In genomic region chr1:135515633-135516238, GRCm38 (mm10) we compare ENCODE assay signal across 20 mouse cellular contexts.
DNase-seq lines count a peak whose midpoint lies in the region; ATAC-seq and TF ChIP-seq lines count a peak whose summit lies in the region.
"Had no signal": no experiment of that assay in that cellular context is flagged by ENCODE, and none has a peak within 500 bp of the region (broad histone marks: within the 10 kb centered on the region; RNA-seq: fewer than 3 reads in every experiment).

No protein-coding gene starts in this region.

- H3K9ac ChIP-seq in forebrain, embryonic 14.5 days (ENCODE audit: low read length): no peak overlapping the region
- H3K9ac ChIP-seq in lung, embryonic 15.5 days: no peak overlapping the region
- H3K9ac ChIP-seq in lung, postnatal 0 days (replicated peaks; ENCODE audit: low read depth): no peak overlapping the region
- no peak overlapping the region for H3K9ac ChIP-seq in liver, embryonic 12.5 days
- H3K9ac ChIP-seq in stomach, embryonic 15.5 days: no peak overlapping the region
- H3K9ac ChIP-seq in hindbrain, embryonic 12.5 days: no peak overlapping the region
- H3K9ac ChIP-seq: forebrain, postnatal 0 days; kidney, embryonic 15.5 days had no signal

- no peak overlapping the region for H3K4me3 ChIP-seq in forebrain, embryonic 10.5 days
- no peak overlapping the region for H3K4me3 ChIP-seq in forebrain, embryonic 14.5 days (ENCODE audit: low read depth, low read length)
- no peak overlapping the region for H3K4me3 ChIP-seq in lung, embryonic 15.5 days
- H3K4me3 ChIP-seq in lung, postnatal 0 days (ENCODE audit: low read depth, low read length): no peak overlapping the region
- no peak overlapping the region for H3K4me3 ChIP-seq in liver, embryonic 12.5 days
- H3K4me3 ChIP-seq in stomach, embryonic 15.5 days (replicated peaks): no peak overlapping the region
- no peak overlapping the region for H3K4me3 ChIP-seq in hindbrain, embryonic 12.5 days
- H3K4me3 ChIP-seq: erythroblast, embryonic 14.5 days; gastrocnemius, adult 2 months; heart, adult 2 months; kidney, embryonic 15.5 days; megakaryocyte, embryonic 14.5 days had no signal

- H3K27ac ChIP-seq in forebrain, embryonic 10.5 days: 0 out of 2 replicates have a peak overlapping the region, but pooled peaks have one; percentile 25
- no peak overlapping the region for H3K27ac ChIP-seq in forebrain, embryonic 14.5 days (ENCODE audit: low read depth, low read length)
- H3K27ac ChIP-seq in lung, embryonic 15.5 days: no peak overlapping the region
- H3K27ac ChIP-seq in lung, postnatal 0 days (ENCODE audit: low read length): no peak overlapping the region
- H3K27ac ChIP-seq in liver, embryonic 12.5 days: 0 out of 2 replicates have a peak overlapping the region, but pooled peaks have one; percentile 22
- peak overlapping the region; percentile 68 for H3K27ac ChIP-seq in stomach, embryonic 15.5 days
- H3K27ac ChIP-seq in hindbrain, embryonic 12.5 days: no peak overlapping the region

- peaks cover 17% of the 10 kb centered on the region for H3K27me3 ChIP-seq in forebrain, embryonic 10.5 days (ENCODE audit: poor library complexity, severe bottlenecking)
- no peaks in the 10 kb centered on the region for H3K27me3 ChIP-seq in forebrain, embryonic 14.5 days (replicated peaks; ENCODE audit: control insufficient read depth, insufficient read depth, low read length)
- no peaks in the 10 kb centered on the region; the same call in 1 of the 2 replicates for H3K27me3 ChIP-seq in lung, embryonic 15.5 days
- no peaks in the 10 kb centered on the region for H3K27me3 ChIP-seq in lung, postnatal 0 days (replicated peaks; ENCODE audit: insufficient read depth, low read length)
- H3K27me3 ChIP-seq in liver, embryonic 12.5 days (replicated peaks): peaks cover 19% of the 10 kb centered on the region
- no peaks in the 10 kb centered on the region for H3K27me3 ChIP-seq in stomach, embryonic 15.5 days (replicated peaks)
- H3K27me3 ChIP-seq in hindbrain, embryonic 12.5 days: no peaks in the 10 kb centered on the region

- TF ChIP-seq EP300 in lung, postnatal 0 days (IDR thresholded peaks at IDR 0.05): no peak

- no peak overlapping the region for H3K4me2 ChIP-seq in forebrain, embryonic 14.5 days (ENCODE audit: low read length)
- peak overlapping the region; percentile 23; the same call in 1 of the 2 replicates for H3K4me2 ChIP-seq in lung, embryonic 15.5 days
- no peak overlapping the region for H3K4me2 ChIP-seq in lung, postnatal 0 days (replicated peaks; ENCODE audit: low read depth, low read length)
- no peak overlapping the region for H3K4me2 ChIP-seq in liver, embryonic 12.5 days
- peak overlapping the region; percentile 4; the same call in 1 of the 2 replicates for H3K4me2 ChIP-seq in stomach, embryonic 15.5 days
- no peak overlapping the region for H3K4me2 ChIP-seq in hindbrain, embryonic 12.5 days (replicated peaks)
- H3K4me2 ChIP-seq: kidney, embryonic 15.5 days had no signal

- H3K36me3 ChIP-seq in forebrain, embryonic 10.5 days (replicated peaks): no peaks in the 10 kb centered on the region; the same call in 1 of the 2 replicates
- H3K36me3 ChIP-seq in forebrain, embryonic 14.5 days (ENCODE audit: control insufficient read depth, insufficient read depth, low read length): no peaks in the 10 kb centered on the region
- H3K36me3 ChIP-seq in lung, embryonic 15.5 days: no peaks in the 10 kb centered on the region
- no peaks in the 10 kb centered on the region for H3K36me3 ChIP-seq in lung, postnatal 0 days (ENCODE audit: insufficient read depth, low read length)
- H3K36me3 ChIP-seq in liver, embryonic 12.5 days: no peaks in the 10 kb centered on the region
- H3K36me3 ChIP-seq in stomach, embryonic 15.5 days: no peaks in the 10 kb centered on the region
- H3K36me3 ChIP-seq in hindbrain, embryonic 12.5 days: no peaks in the 10 kb centered on the region
- H3K36me3 ChIP-seq: G1E; kidney, embryonic 15.5 days had no signal

- DNase-seq in forebrain, embryonic 10.5 days (ENCODE audit: extremely low spot score, low spot score): no peak
- DNase-seq in forebrain, embryonic 14.5 days (ENCODE audit: low spot score): no peak
- DNase-seq in lung, postnatal 0 days (ENCODE audit: low spot score): no peak
- no peak for DNase-seq in frontal cortex, adult 2 months (ENCODE audit: extremely low spot score in 1 of 2, low spot score in 1 of 2)
- DNase-seq: cerebellum, adult 11-12 months; forebrain, postnatal 0 days; heart, adult 2 months; heart, postnatal 10 days; left cerebral cortex, postnatal 4 days; thymus, adult 18-20 months had no signal

- TF ChIP-seq CTCF in lung, postnatal 0 days (IDR thresholded peaks at IDR 0.05): no peak

- ATAC-seq in forebrain, embryonic 14.5 days: no peak
- no peak for ATAC-seq in lung, embryonic 15.5 days (ENCODE audit: borderline replicate concordance, extremely low read depth, low FRiP score, low TSS enrichment)
- no peak for ATAC-seq in lung, postnatal 0 days
- peak; percentile 42 for ATAC-seq in liver, embryonic 12.5 days
- no peak for ATAC-seq in stomach, embryonic 15.5 days (ENCODE audit: insufficient read depth, low FRiP score, low read depth)
- no peak for ATAC-seq in hindbrain, embryonic 12.5 days (ENCODE audit: low FRiP score)
- ATAC-seq: CD4-positive, CD25-positive, alpha-beta regulatory T cell, adult 4 months; forebrain, postnatal 0 days had no signal

- H3K4me1 ChIP-seq in forebrain, embryonic 10.5 days: peaks cover 85% of the 10 kb centered on the region
- peaks cover 48% of the 10 kb centered on the region for H3K4me1 ChIP-seq in forebrain, embryonic 14.5 days (ENCODE audit: control insufficient read depth, insufficient read depth, low read length)
- peaks cover 49% of the 10 kb centered on the region for H3K4me1 ChIP-seq in lung, embryonic 15.5 days
- H3K4me1 ChIP-seq in lung, postnatal 0 days (ENCODE audit: insufficient read depth, low read depth, low read length): peaks cover 20% of the 10 kb centered on the region
- peaks cover 30% of the 10 kb centered on the region for H3K4me1 ChIP-seq in liver, embryonic 12.5 days
- peaks cover 48% of the 10 kb centered on the region for H3K4me1 ChIP-seq in stomach, embryonic 15.5 days
- peaks cover 69% of the 10 kb centered on the region for H3K4me1 ChIP-seq in hindbrain, embryonic 12.5 days

- H3K9me3 ChIP-seq in forebrain, embryonic 10.5 days: no peaks in the 10 kb centered on the region
- H3K9me3 ChIP-seq in forebrain, embryonic 14.5 days (replicated peaks; ENCODE audit: control insufficient read depth, low read length): no peaks in the 10 kb centered on the region
- no peaks in the 10 kb centered on the region for H3K9me3 ChIP-seq in lung, embryonic 15.5 days
- no peaks in the 10 kb centered on the region for H3K9me3 ChIP-seq in lung, postnatal 0 days (ENCODE audit: low read length)
- H3K9me3 ChIP-seq in liver, embryonic 12.5 days (replicated peaks): no peaks in the 10 kb centered on the region
- no peaks in the 10 kb centered on the region for H3K9me3 ChIP-seq in stomach, embryonic 15.5 days
- H3K9me3 ChIP-seq in hindbrain, embryonic 12.5 days (replicated peaks): no peaks in the 10 kb centered on the region
- H3K9me3 ChIP-seq: G1E; kidney, embryonic 15.5 days; megakaryocyte, embryonic 14.5 days had no signal

- 81% methylated on average over 12 of the region's 12 CpGs for WGBS in forebrain, embryonic 10.5 days
- 89% methylated on average over 12 of the region's 12 CpGs for WGBS in forebrain, embryonic 14.5 days
- WGBS in lung, embryonic 15.5 days: 31% methylated on average over 12 of the region's 12 CpGs
- 43% methylated on average over 12 of the region's 12 CpGs for WGBS in lung, postnatal 0 days
- 70% methylated on average over 12 of the region's 12 CpGs for WGBS in liver, embryonic 12.5 days (ENCODE audit: insufficient replicate concordance)
- WGBS in stomach, embryonic 15.5 days: 38% methylated on average over 12 of the region's 12 CpGs
- 66% methylated on average over 12 of the region's 12 CpGs for WGBS in hindbrain, embryonic 12.5 days

Comparison
In these comparisons a context has a peak if more than half of its experiments do, and no peak if none do; other contexts are left out.
1. H3K27ac ChIP-seq: peak in forebrain, embryonic 10.5 days (single experiment), liver, embryonic 12.5 days (single experiment) and stomach, embryonic 15.5 days (single experiment); none in forebrain, embryonic 14.5 days (single experiment), lung, embryonic 15.5 days (single experiment), lung, postnatal 0 days (single experiment) and hindbrain, embryonic 12.5 days (single experiment).
2. H3K4me2 ChIP-seq: peak in lung, embryonic 15.5 days (single experiment) and stomach, embryonic 15.5 days (single experiment); none in forebrain, embryonic 14.5 days (single experiment), lung, postnatal 0 days (single experiment), liver, embryonic 12.5 days (single experiment) and hindbrain, embryonic 12.5 days (single experiment).